Mouse (Mus musculus) midbrain, embryonic 16.5 days (tissue): ENCODE measurements at regions not wholly inside any gene's neighbourhood (a gene's known extent, or its start where the extent isn't known, plus 50 kb on each side); places are given as distances from the start of the nearest gene placed in this dataset.

Experiments used
- ATAC-seq: fragments of 200-750 bp; cut with Nextera tagmentation; 2 replicates; pipeline ENCODE4 v1.8.0; 2017; ENCODE audit warnings: moderate TSS enrichment
- H3K27ac ChIP-seq: fragments of 300-500 bp; sonication (generic); 2 replicates; pipeline ENCODE4 v1.5.1; 2014; ENCODE audit warnings: mild to moderate bottlenecking, low read length, mixed read lengths
- H3K27me3 ChIP-seq: fragments of 300-500 bp; sonication (generic); 2 replicates; pipeline ENCODE4 v1.6.1; 2014; ENCODE audit warnings: low read depth, low read length, mixed read lengths; ENCODE audit not compliant: control insufficient read depth, insufficient read depth
- H3K36me3 ChIP-seq: fragments of 300-500 bp; sonication (generic); 2 replicates; pipeline ENCODE4 v1.6.1; 2014; ENCODE audit warnings: mild to moderate bottlenecking, low read length, moderate library complexity, mixed read lengths; ENCODE audit not compliant: control insufficient read depth, insufficient read depth
- H3K4me1 ChIP-seq: fragments of 300-500 bp; sonication (generic); 2 replicates; pipeline ENCODE4 v1.6.1; 2014; ENCODE audit warnings: mild to moderate bottlenecking, low read length, mixed read lengths; ENCODE audit not compliant: control insufficient read depth, insufficient read depth
- H3K4me2 ChIP-seq: fragments of 300-500 bp; sonication (generic); 2 replicates; pipeline ENCODE4 v1.6.1; 2014; ENCODE audit warnings: mild to moderate bottlenecking, low read length, mixed read lengths
- H3K4me3 ChIP-seq: fragments of 300-500 bp; sonication (generic); 2 replicates; pipeline ENCODE4 v1.5.1; 2014; ENCODE audit warnings: low read depth, mild to moderate bottlenecking, low read length, moderate library complexity, mixed read lengths
- H3K9ac ChIP-seq: fragments of 300-500 bp; sonication (generic); 2 replicates; pipeline ENCODE4 v1.6.1; 2014; ENCODE audit warnings: low read depth, low read length, mixed read lengths
- H3K9me3 ChIP-seq: fragments of 300-500 bp; sonication (generic); replicated peaks from 2 replicates; pipeline ENCODE4 v1.6.1; 2014; ENCODE audit warnings: mild to moderate bottlenecking, low read length, mixed read lengths; ENCODE audit not compliant: control insufficient read depth, poor library complexity, severe bottlenecking
- WGBS: fragments of 180-500 bp; shearing (Covaris S2); extraction: QIAGEN DNeasy Blood & Tissue Kit; methylation state at CpG from one replicate; pipeline ENCODE4 v1.1.7; 2014; 5-methylcytosine and 5-hydroxymethylcytosine counted together

DNA sequence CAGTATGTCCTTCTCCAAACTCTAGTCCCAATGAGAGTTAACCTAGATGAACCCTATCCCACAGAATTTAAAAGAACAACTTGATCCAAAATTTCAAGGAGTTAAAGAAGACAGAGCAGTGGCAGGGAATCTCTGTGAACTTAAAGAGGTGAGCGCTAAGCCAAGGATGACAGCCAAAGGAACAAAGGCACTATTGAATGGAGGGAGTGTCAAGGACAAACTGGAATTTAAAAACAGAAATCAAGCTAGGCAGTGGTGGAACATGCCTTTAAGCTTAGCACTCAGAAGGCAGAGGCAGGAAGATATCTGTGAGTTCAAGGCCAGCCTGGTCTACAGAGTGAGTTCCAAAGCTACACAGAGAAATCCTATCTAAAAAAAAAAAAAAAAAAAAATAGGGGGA lies 316.2 kb upstream of the Atp11b start:
- Histone ChIP-seq H3K9me3 (no peaks in the 10 kb centered on the region; the same call in 1 of the 2 replicates), H3K27me3 (no peaks in the 10 kb centered on the region), H3K27ac (no peak overlapping the region), H3K4me2 (no peak overlapping the region), H3K9ac (no peak overlapping the region), H3K4me1 (no peaks in the 10 kb centered on the region), H3K36me3 (no peaks in the 10 kb centered on the region), H3K4me3 (no peak overlapping the region)
- 93% methylated on average over 1 of the region's 1 CpGs for WGBS
- no peak for ATAC-seq

- Histone ChIP-seq H3K27me3 (no peaks in the 10 kb centered on the region), H3K4me2 (no peak overlapping the region), H3K4me3 (no peak overlapping the region), H3K36me3 (no peaks in the 10 kb centered on the region), H3K4me1 (peaks cover 3% of the 10 kb centered on the region; the same call in 1 of the 2 replicates), H3K27ac (no peak overlapping the region), H3K9me3 (no peaks in the 10 kb centered on the region), H3K9ac (no peak overlapping the region)
- 12% methylated on average over 4 of the region's 4 CpGs for WGBS
- no peak for ATAC-seq
Observed at GRCm38 (mm10) chr3:35462858-35463257, 291.0 kb upstream of the Atp11b start.

DNA sequence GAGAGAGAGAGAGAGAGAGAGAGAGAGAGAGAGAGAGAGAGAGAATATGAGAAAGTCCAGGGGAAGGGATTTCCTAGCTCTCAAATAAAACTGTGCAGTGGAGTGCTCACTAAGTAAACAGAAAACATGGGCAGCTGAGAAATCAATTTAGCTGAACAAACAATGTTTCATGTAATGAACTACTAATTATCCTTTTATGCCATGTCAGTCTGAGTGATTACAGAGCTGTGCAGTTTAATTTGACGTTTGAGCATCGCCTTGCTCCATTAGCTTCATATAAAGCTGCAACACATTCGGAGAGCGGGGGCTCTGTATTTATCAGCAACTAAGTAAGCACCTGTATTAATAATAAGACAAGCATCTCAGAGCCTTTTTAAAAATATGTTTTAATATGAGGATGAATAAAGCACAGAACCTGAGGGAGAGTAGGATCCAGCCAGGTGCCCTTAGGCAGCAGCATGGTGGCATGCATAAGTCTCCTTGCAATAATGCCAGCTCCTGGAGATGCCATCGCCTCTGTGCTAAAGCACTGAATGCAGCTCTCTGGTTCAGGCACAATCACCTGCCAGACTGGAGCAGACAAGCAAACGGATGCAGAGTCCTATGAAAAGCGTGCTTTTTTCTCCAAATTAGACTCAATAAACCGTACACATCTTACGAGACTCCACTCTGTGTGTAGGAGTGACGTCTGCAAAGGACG lies 289.5 kb upstream of the Atp11b start:
- 0 out of 2 replicates have a peak, but pooled peaks have one; percentile 45 for ATAC-seq

GRCm38 (mm10) chr3:35465956-35466355 lies 287.9 kb upstream of the Atp11b start:
- Histone ChIP-seq H3K4me2 (no peak overlapping the region), H3K36me3 (no peaks in the 10 kb centered on the region), H3K4me3 (no peak overlapping the region), H3K4me1 (peaks cover 3% of the 10 kb centered on the region; the same call in 1 of the 2 replicates), H3K27ac (no peak overlapping the region), H3K27me3 (no peaks in the 10 kb centered on the region), H3K9me3 (no peaks in the 10 kb centered on the region), H3K9ac (no peak overlapping the region)
- 70% methylated on average over 3 of the region's 3 CpGs for WGBS
- no peak for ATAC-seq

More for the DNA sequence above, 289.5 kb upstream of the Atp11b start:
- Histone ChIP-seq H3K27me3 (no peaks in the 10 kb centered on the region), H3K4me2 (no peak overlapping the region), H3K27ac (no peak overlapping the region), H3K4me3 (no peak overlapping the region), H3K9me3 (no peaks in the 10 kb centered on the region), H3K9ac (no peak overlapping the region), H3K4me1 (peaks cover 3% of the 10 kb centered on the region; the same call in 1 of the 2 replicates), H3K36me3 (no peaks in the 10 kb centered on the region)
- WGBS = 72% methylated on average over 11 of the region's 11 CpGs

DNA sequence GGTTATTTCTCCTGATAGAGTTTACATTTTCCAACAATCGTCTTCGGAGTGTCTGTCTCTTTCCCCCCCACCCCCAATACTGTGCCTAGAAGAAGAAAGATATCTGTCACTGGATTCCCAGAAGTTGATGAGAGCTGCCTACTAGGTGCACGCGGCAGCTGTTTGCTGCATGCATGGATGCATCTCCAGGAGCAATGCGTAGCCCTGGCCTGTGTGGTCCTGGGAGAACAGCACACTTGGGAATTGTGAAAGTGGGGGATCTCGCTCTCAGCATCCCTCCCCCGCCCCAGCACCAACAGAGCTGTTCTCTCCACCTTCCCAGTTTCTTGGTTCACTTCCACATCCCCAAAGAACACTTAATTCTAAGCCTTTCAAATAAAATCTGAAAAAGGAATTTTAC lies 280.6 kb upstream of the Atp11b start:
- H3K4me2 ChIP-seq = no peak overlapping the region
- no peaks in the 10 kb centered on the region for H3K9me3 ChIP-seq
- H3K36me3 ChIP-seq = no peaks in the 10 kb centered on the region
- 61% methylated on average over 7 of the region's 7 CpGs for WGBS
- no peak overlapping the region for H3K9ac ChIP-seq
- no peak for ATAC-seq
- H3K27me3 ChIP-seq = no peaks in the 10 kb centered on the region
- H3K27ac ChIP-seq = no peak overlapping the region
- no peaks in the 10 kb centered on the region; the same call in 1 of the 2 replicates for H3K4me1 ChIP-seq
- no peak overlapping the region for H3K4me3 ChIP-seq

GRCm38 (mm10) chr3:35474361-35474760 lies 279.5 kb upstream of the Atp11b start:
- H3K9me3 ChIP-seq = no peaks in the 10 kb centered on the region
- no peak for ATAC-seq
- H3K36me3 ChIP-seq = no peaks in the 10 kb centered on the region
- H3K9ac ChIP-seq = no peak overlapping the region
- no peak overlapping the region for H3K4me3 ChIP-seq
- no peak overlapping the region for H3K27ac ChIP-seq
- 27% methylated on average over 6 of the region's 6 CpGs for WGBS
- no peaks in the 10 kb centered on the region; the same call in 1 of the 2 replicates for H3K4me1 ChIP-seq
- no peaks in the 10 kb centered on the region for H3K27me3 ChIP-seq
- H3K4me2 ChIP-seq = no peak overlapping the region

- Histone ChIP-seq H3K4me2 (no peak overlapping the region), H3K36me3 (no peaks in the 10 kb centered on the region), H3K9me3 (no peaks in the 10 kb centered on the region), H3K4me3 (no peak overlapping the region), H3K9ac (no peak overlapping the region), H3K27ac (no peak overlapping the region), H3K4me1 (no peaks in the 10 kb centered on the region; the same call in 1 of the 2 replicates), H3K27me3 (no peaks in the 10 kb centered on the region)
- 79% methylated on average over 7 of the region's 7 CpGs for WGBS
- ATAC-seq = no peak
Observed at GRCm38 (mm10) chr3:35475326-35475725, 278.6 kb upstream of the Atp11b start.

DNA sequence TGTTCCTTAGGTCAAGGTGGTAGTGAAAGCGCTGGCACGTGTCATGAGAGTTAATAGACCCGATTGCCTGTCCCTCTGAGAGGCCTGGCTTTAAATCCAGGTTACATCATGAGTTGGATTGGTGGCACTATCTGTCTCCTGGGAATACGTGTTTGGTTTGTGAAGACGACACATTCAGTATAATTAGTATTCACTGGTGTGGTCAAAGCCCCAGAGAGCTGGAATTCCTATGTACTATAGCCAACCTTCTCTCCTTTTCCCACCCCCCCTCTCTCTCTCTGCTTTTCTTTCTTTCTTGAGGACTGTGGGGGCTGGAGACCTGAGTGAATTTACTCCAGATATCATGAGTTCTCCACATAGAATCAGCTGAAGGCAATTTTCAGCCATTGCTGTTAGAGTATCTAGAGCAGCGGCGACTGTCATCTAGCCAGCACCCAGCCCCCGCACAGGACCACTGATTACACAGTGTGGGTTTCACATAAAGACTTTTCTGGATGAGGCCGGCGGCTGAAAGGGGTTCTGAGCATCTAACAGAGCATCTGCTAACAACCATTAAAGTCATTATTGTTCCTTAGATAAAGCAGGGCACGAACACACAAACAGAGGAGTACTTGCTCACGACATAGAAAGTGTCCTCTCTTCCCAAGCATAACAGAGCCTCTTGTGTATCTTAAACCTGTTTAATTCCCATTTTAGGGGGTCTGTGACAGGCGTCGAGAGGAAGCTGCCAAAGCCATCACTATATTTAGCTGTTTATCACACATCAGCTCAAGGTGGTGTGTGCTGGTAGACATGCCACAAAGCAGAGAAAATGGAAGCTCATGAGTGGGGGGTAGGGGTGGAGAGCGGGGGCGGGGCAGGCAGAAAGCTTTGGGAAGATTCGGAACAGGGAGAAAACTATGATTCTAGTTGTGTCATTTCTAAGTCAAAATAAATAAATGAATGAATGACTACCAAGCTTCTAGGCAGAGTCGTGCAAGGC lies 272.9 kb upstream of the Atp11b start:
- Histone ChIP-seq H3K9ac (no peak overlapping the region), H3K27ac (peak overlapping the region; percentile 54; the same call in 1 of the 2 replicates), H3K27me3 (no peaks in the 10 kb centered on the region; the same call in 1 of the 2 replicates), H3K4me2 (no peak overlapping the region), H3K36me3 (no peaks in the 10 kb centered on the region), H3K4me1 (peaks cover 10% of the 10 kb centered on the region; the same call in 1 of the 2 replicates), H3K9me3 (no peaks in the 10 kb centered on the region), H3K4me3 (no peak overlapping the region)
- 37% methylated on average over 18 of the region's 18 CpGs for WGBS
- ATAC-seq = peak; percentile 29; the same call in 1 of the 2 replicates
